Mouse (Mus musculus): Measurements from ENCODE around the gene Agtpbp1.

- TF ChIP-seq MAX (IDR thresholded peaks at IDR 0.05; ENCODE audit: low read length) (no peak), GABPA (IDR thresholded peaks at IDR 0.05; ENCODE audit: low read depth, low read length) (no peak), CTCF (IDR thresholded peaks at IDR 0.05 in 2 of 3, conservative IDR thresholded peaks at IDR 0.05 in 1 of 3; ENCODE audit: control insufficient read depth in 1 of 3, insufficient read depth in 1 of 3, low read depth in 2 of 3, low read length in 3 of 3, poor library complexity in 1 of 3, severe bottlenecking in 1 of 3) (no peak), ZKSCAN1 (IDR thresholded peaks at IDR 0.05; ENCODE audit: low read depth, low read length) (no peak), USF1 (IDR thresholded peaks at IDR 0.05; ENCODE audit: low read depth, low read length) (no peak), HCFC1 (IDR thresholded peaks at IDR 0.05; ENCODE audit: low read depth, low read length) (no peak), POLR2AphosphoS2 (IDR thresholded peaks at IDR 0.05; ENCODE audit: low read length) (no peak), GATA1 (IDR thresholded peaks at IDR 0.05; ENCODE audit: low read depth, low read length) (no peak)
Measured at GRCm38 (mm10) chr13:59454001-59454785, 130.8 kb downstream of the Agtpbp1 start.
